ENCODE assay signal across 16 mouse cellular contexts in the genomic region with DNA sequence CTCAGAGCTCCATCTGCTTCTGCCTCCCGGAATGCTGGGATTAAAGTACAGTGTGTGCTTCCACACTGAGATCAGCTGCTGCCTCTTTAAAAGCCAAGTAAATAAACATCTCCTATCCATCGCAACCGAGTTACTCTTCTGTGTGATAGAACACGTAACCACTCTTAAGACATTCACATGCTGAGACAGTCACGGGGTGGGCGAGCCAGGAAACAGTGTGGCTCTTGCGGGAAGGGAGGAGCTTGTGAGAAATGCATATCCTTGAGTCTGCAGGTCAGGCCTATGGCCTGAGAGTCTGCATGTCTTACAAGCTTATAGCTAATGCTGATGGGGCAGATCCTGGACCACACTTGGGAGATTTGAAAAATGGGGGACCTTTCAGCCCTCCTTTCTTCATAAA. TPM values are rescaled to one million over a fixed set of nuclear protein-coding genes. Genes with fewer than 3 reads are reported as not detected.
"Had no signal": no experiment of that assay in that cellular context is flagged by ENCODE, and none has a peak within 500 bp of the region (broad histone marks: within the 10 kb centered on the region; RNA-seq: fewer than 3 reads in every experiment).

No protein-coding gene starts in this region.

- H3K27ac ChIP-seq: liver, embryonic 13.5 days; liver, embryonic 15.5 days; lung, embryonic 15.5 days; macrophage; midbrain, embryonic 12.5 days; neural tube, embryonic 12.5 days had no signal

- H3K4me3 ChIP-seq: liver, embryonic 13.5 days; liver, embryonic 15.5 days; lung, embryonic 15.5 days; megakaryocyte, embryonic 14.5 days; midbrain, embryonic 12.5 days; neural tube, embryonic 12.5 days had no signal

- H3K4me1 ChIP-seq: liver, embryonic 13.5 days; liver, embryonic 15.5 days; lung, embryonic 15.5 days; megakaryocyte, embryonic 14.5 days; midbrain, embryonic 12.5 days had no signal

- H3K36me3 ChIP-seq: liver, embryonic 13.5 days; liver, embryonic 15.5 days; midbrain, embryonic 12.5 days had no signal

- H3K9me3 ChIP-seq: liver, embryonic 13.5 days; liver, embryonic 15.5 days; lung, embryonic 15.5 days; megakaryocyte, embryonic 14.5 days; midbrain, embryonic 12.5 days; neural tube, embryonic 12.5 days had no signal

- ATAC-seq: liver, postnatal 0 days; midbrain, embryonic 16.5 days had no signal

- H3K27me3 ChIP-seq: liver, embryonic 13.5 days; liver, embryonic 15.5 days; lung, embryonic 15.5 days; neural tube, embryonic 12.5 days had no signal

- H3K4me2 ChIP-seq: liver, embryonic 13.5 days; liver, embryonic 15.5 days; lung, embryonic 15.5 days; midbrain, embryonic 12.5 days; neural tube, embryonic 12.5 days had no signal

- H3K9ac ChIP-seq: liver, embryonic 13.5 days; liver, embryonic 15.5 days; liver, postnatal 0 days; lung, embryonic 15.5 days; midbrain, embryonic 12.5 days; neural tube, embryonic 12.5 days had no signal

- DNase-seq: liver, embryonic 13.5 days; liver, postnatal 0 days; lung, adult 2 months; midbrain, embryonic 14.5 days; right cerebral cortex, postnatal 14 days; spleen, adult 18-20 months; thymus, adult 2 months; thymus, postnatal 25 days; thymus, postnatal 4 days had no signal

RNA-seq across cellular contexts. Expression of gene Hopx, which starts 28.4 kb away (rescaled TPM):
- polyA plus RNA-seq: midbrain, embryonic 12.5 days had no signal
